Mouse (Mus musculus) neural tube, embryonic 13.5 days (tissue): ENCODE data around the gene Prima1. TPM values are rescaled to one million over a fixed set of nuclear protein-coding genes. Genes with fewer than 3 reads are reported as not detected.

ENCODE experiments used
- ATAC-seq: fragments of 200-750 bp; cut with Nextera tagmentation; 2 replicates; pipeline ENCODE4 v1.8.0; 2017; ENCODE audit warnings: low read depth, mild to moderate bottlenecking, moderate TSS enrichment, moderate library complexity
- H3K27ac ChIP-seq: fragments of 300-500 bp; sonication (generic); replicated peaks from 2 replicates; pipeline ENCODE4 v1.5.1; 2015; ENCODE audit warnings: moderate library complexity, mild to moderate bottlenecking, inconsistent platforms
- H3K27me3 ChIP-seq: fragments of 300-500 bp; sonication (generic); 2 replicates; pipeline ENCODE4 v1.6.1; 2015; ENCODE audit warnings: mild to moderate bottlenecking, inconsistent platforms
- H3K36me3 ChIP-seq: fragments of 300-500 bp; sonication (generic); 2 replicates; pipeline ENCODE4 v1.6.1; 2015; ENCODE audit warnings: mild to moderate bottlenecking, inconsistent platforms
- H3K4me1 ChIP-seq: fragments of 300-500 bp; sonication (generic); replicated peaks from 2 replicates; pipeline ENCODE4 v1.6.1; 2015; ENCODE audit warnings: inconsistent platforms
- H3K4me2 ChIP-seq: fragments of 300-500 bp; sonication (generic); 2 replicates; pipeline ENCODE4 v1.6.1; 2015; ENCODE audit warnings: inconsistent platforms, mild to moderate bottlenecking, moderate library complexity
- H3K4me3 ChIP-seq: fragments of 300-500 bp; sonication (generic); 2 replicates; pipeline ENCODE4 v1.5.1; 2015; ENCODE audit warnings: mild to moderate bottlenecking, inconsistent platforms
- H3K9ac ChIP-seq: fragments of 300-500 bp; sonication (generic); 2 replicates; pipeline ENCODE4 v1.6.1; 2015; ENCODE audit warnings: moderate library complexity, mild to moderate bottlenecking, inconsistent platforms
- H3K9me3 ChIP-seq: fragments of 300-500 bp; sonication (generic); 2 replicates; pipeline ENCODE4 v1.6.1; 2016; ENCODE audit warnings: inconsistent platforms
- WGBS: fragments of 180-500 bp; shearing (Covaris S2); methylation state at CpG from one replicate; pipeline ENCODE4 v1.1.7; 2015; 5-methylcytosine and 5-hydroxymethylcytosine counted together
- polyA plus RNA-seq: library from polyadenylated mRNA; unstranded; fragments of >200 nt; fragmentation: Nextera tagmentation; extraction: Ambion mirVana; gene quantifications from 2 replicates; pipeline ENCODE4 v1.2.1, GENCODE M21; 2015

Gene Prima1
- polyA plus RNA-seq, 1 experiment from 2014 or later, result 3.8 TPM

- H3K27me3 ChIP-seq, result no peaks in the 10 kb centered on the region
- H3K36me3 ChIP-seq, result no peaks in the 10 kb centered on the region
- H3K4me3 ChIP-seq, result no peak overlapping the region
- H3K9ac ChIP-seq, result no peak overlapping the region
- H3K9me3 ChIP-seq, result no peaks in the 10 kb centered on the region
- H3K4me2 ChIP-seq, result no peak overlapping the region
- H3K27ac ChIP-seq, result 0 out of 2 replicates have a peak overlapping the region, but pooled peaks have one; percentile 28
- H3K4me1 ChIP-seq, result peaks cover 38% of the 10 kb centered on the region
- 67% methylated on average over 6 of the region's 6 CpGs for WGBS
- no peak for ATAC-seq
These were observed 25.9 kb downstream of the Prima1 start for GRCm38 (mm10) chr12:103215877-103216610.

DNA sequence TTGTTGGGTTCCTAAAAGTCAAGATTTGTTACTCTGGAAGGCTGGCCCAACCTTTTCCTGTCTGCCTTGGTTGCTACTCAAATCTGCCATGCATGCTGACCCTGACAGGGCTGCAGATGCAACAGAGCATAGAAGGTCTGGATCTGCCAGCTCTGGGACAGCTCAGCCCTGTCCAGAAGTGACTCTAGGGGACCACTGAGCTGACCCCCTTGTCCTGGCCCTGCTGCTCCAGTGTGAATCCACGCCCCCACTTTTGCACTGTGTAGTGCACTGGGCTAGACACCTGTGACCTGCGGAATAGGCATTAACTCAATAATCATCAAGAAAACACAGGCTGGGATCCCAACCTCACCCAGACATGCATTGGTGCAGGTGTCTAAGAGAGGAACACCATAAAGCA lies 27.2 kb downstream of the Prima1 start:
- H3K9ac ChIP-seq, result no peak overlapping the region
- ATAC-seq, result peak; percentile 51
- no peak overlapping the region for H3K4me2 ChIP-seq
- H3K36me3 ChIP-seq, result no peaks in the 10 kb centered on the region
- H3K4me3 ChIP-seq, result no peak overlapping the region
- 94% methylated on average over 2 of the region's 2 CpGs for WGBS
- peak overlapping the region; percentile 76 for H3K27ac ChIP-seq
- peaks cover 38% of the 10 kb centered on the region for H3K4me1 ChIP-seq
- H3K27me3 ChIP-seq, result no peaks in the 10 kb centered on the region
- no peaks in the 10 kb centered on the region for H3K9me3 ChIP-seq

- Histone ChIP-seq H3K4me2 (0 out of 2 replicates have a peak overlapping the region, but pooled peaks have one; percentile 18), H3K36me3 (no peaks in the 10 kb centered on the region), H3K27me3 (no peaks in the 10 kb centered on the region), H3K9me3 (no peaks in the 10 kb centered on the region), H3K4me3 (no peak overlapping the region), H3K4me1 (peaks cover 38% of the 10 kb centered on the region), H3K9ac (no peak overlapping the region), H3K27ac (peak overlapping the region; percentile 76)
- WGBS, result 27% methylated on average over 10 of the region's 10 CpGs
- ATAC-seq, result peak; percentile 75
These were observed 27.7 kb downstream of the Prima1 start for GRCm38 (mm10) chr12:103214270-103214669.

DNA sequence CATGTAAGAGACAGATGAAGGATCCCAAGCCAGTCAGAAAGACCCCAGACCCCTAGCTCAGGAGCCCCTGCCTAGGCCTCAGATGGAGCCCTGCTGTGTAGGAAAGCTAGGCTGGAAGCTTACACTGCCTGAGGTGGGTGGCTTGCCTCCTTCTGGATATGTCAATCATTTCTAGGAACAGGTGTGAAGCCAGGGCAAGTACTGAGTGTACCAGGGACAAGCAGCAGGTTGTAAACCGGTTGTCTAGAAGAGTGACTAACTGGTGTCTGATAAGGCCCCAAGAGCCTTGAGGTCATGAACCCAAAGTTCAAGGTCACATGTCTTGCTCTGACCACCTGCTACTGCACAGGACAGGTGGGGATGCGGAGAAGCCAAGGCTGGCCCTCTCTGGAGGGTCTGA lies 28.4 kb downstream of the Prima1 start:
- Histone ChIP-seq H3K4me1 (peaks cover 38% of the 10 kb centered on the region), H3K4me3 (no peak overlapping the region), H3K27me3 (no peaks in the 10 kb centered on the region), H3K4me2 (no peak overlapping the region), H3K9ac (no peak overlapping the region), H3K9me3 (no peaks in the 10 kb centered on the region), H3K27ac (peak overlapping the region; percentile 76; the same call in 1 of the 2 replicates), H3K36me3 (no peaks in the 10 kb centered on the region)
- 98% methylated on average over 2 of the region's 2 CpGs for WGBS
- no peak for ATAC-seq

- Histone ChIP-seq H3K4me2 (no peak overlapping the region), H3K27ac (no peak overlapping the region), H3K27me3 (no peaks in the 10 kb centered on the region), H3K9me3 (no peaks in the 10 kb centered on the region), H3K36me3 (no peaks in the 10 kb centered on the region), H3K4me1 (peaks cover 28% of the 10 kb centered on the region), H3K4me3 (no peak overlapping the region), H3K9ac (no peak overlapping the region)
- 47% methylated on average over 5 of the region's 5 CpGs for WGBS
- ATAC-seq, result no peak
These were observed 30.9 kb downstream of the Prima1 start for GRCm38 (mm10) chr12:103211078-103211477.

- Histone ChIP-seq H3K4me3 (no peak overlapping the region), H3K9ac (no peak overlapping the region), H3K9me3 (no peaks in the 10 kb centered on the region), H3K4me2 (no peak overlapping the region), H3K27ac (no peak overlapping the region), H3K36me3 (no peaks in the 10 kb centered on the region), H3K27me3 (no peaks in the 10 kb centered on the region), H3K4me1 (peaks cover 13% of the 10 kb centered on the region)
- no peak for ATAC-seq
- WGBS, result 90% methylated on average over 7 of the region's 7 CpGs
These were observed 32.4 kb downstream of the Prima1 start for GRCm38 (mm10) chr12:103209581-103209980.

GRCm38 (mm10) chr12:103205561-103205960 lies 36.4 kb downstream of the Prima1 start:
- Histone ChIP-seq H3K27ac (no peak overlapping the region), H3K4me2 (no peak overlapping the region), H3K4me3 (no peak overlapping the region), H3K9ac (no peak overlapping the region), H3K4me1 (peaks cover 17% of the 10 kb centered on the region), H3K9me3 (no peaks in the 10 kb centered on the region), H3K36me3 (no peaks in the 10 kb centered on the region), H3K27me3 (no peaks in the 10 kb centered on the region)
- ATAC-seq, result no peak
- 77% methylated on average over 7 of the region's 7 CpGs for WGBS

- H3K27me3 ChIP-seq, result no peaks in the 10 kb centered on the region
- ATAC-seq, result peak; percentile 81; the same call in 1 of the 2 replicates
- no peak overlapping the region; the same call in 1 of the 2 replicates for H3K9ac ChIP-seq
- peaks cover 17% of the 10 kb centered on the region for H3K4me1 ChIP-seq
- no peaks in the 10 kb centered on the region for H3K36me3 ChIP-seq
- peak overlapping the region; percentile 77 for H3K27ac ChIP-seq
- H3K4me2 ChIP-seq, result no peak overlapping the region
- H3K4me3 ChIP-seq, result no peak overlapping the region
- WGBS, result 14% methylated on average over 11 of the region's 11 CpGs
- no peaks in the 10 kb centered on the region for H3K9me3 ChIP-seq
These were observed 39.1 kb downstream of the Prima1 start for GRCm38 (mm10) chr12:103202592-103203544.

GRCm38 (mm10) chr12:103192996-103193395 lies 49.0 kb downstream of the Prima1 start:
- 65% methylated on average over 5 of the region's 5 CpGs for WGBS
- no peaks in the 10 kb centered on the region for H3K36me3 ChIP-seq
- no peak overlapping the region for H3K9ac ChIP-seq
- no peak overlapping the region for H3K27ac ChIP-seq
- ATAC-seq, result no peak
- no peaks in the 10 kb centered on the region for H3K9me3 ChIP-seq
- no peak overlapping the region for H3K4me3 ChIP-seq
- no peaks in the 10 kb centered on the region for H3K27me3 ChIP-seq
- H3K4me2 ChIP-seq, result no peak overlapping the region
- 0 out of 2 replicates have a peak, but pooled peaks cover 13% of the 10 kb centered on the region for H3K4me1 ChIP-seq

GRCm38 (mm10) chr12:103189771-103190170 lies 52.2 kb downstream of the Prima1 start:
- no peak for ATAC-seq
- WGBS, result 57% methylated on average over 12 of the region's 12 CpGs

GRCm38 (mm10) chr12:103188223-103188622 lies 53.7 kb downstream of the Prima1 start:
- H3K9me3 ChIP-seq, result no peaks in the 10 kb centered on the region
- H3K4me1 ChIP-seq, result 0 out of 2 replicates have a peak, but pooled peaks cover 13% of the 10 kb centered on the region
- H3K27me3 ChIP-seq, result no peaks in the 10 kb centered on the region
- H3K4me2 ChIP-seq, result no peak overlapping the region
- no peak overlapping the region for H3K4me3 ChIP-seq
- no peak for ATAC-seq
- WGBS, result 76% methylated on average over 8 of the region's 8 CpGs
- H3K27ac ChIP-seq, result no peak overlapping the region
- peaks cover 33% of the 10 kb centered on the region for H3K36me3 ChIP-seq
- no peak overlapping the region for H3K9ac ChIP-seq

More at GRCm38 (mm10) chr12:103189771-103190170, 52.2 kb downstream of the Prima1 start:
- Histone ChIP-seq H3K36me3 (peaks cover 22% of the 10 kb centered on the region), H3K9ac (no peak overlapping the region), H3K27me3 (no peaks in the 10 kb centered on the region), H3K4me2 (no peak overlapping the region), H3K4me3 (no peak overlapping the region), H3K27ac (no peak overlapping the region), H3K4me1 (0 out of 2 replicates have a peak, but pooled peaks cover 13% of the 10 kb centered on the region), H3K9me3 (no peaks in the 10 kb centered on the region)

- no peak for ATAC-seq
- H3K27me3 ChIP-seq, result no peaks in the 10 kb centered on the region
- 81% methylated on average over 7 of the region's 7 CpGs for WGBS
These were observed 54.9 kb downstream of the Prima1 start for GRCm38 (mm10) chr12:103187020-103187419.

More at GRCm38 (mm10) chr12:103187020-103187419, 54.9 kb downstream of the Prima1 start:
- no peak overlapping the region for H3K4me3 ChIP-seq
- H3K9me3 ChIP-seq, result no peaks in the 10 kb centered on the region
- H3K9ac ChIP-seq, result no peak overlapping the region
- peaks cover 44% of the 10 kb centered on the region for H3K36me3 ChIP-seq
- no peak overlapping the region for H3K27ac ChIP-seq
- 0 out of 2 replicates have a peak, but pooled peaks cover 13% of the 10 kb centered on the region for H3K4me1 ChIP-seq
- H3K4me2 ChIP-seq, result no peak overlapping the region
